Mouse (Mus musculus): ENCODE measurements around the gene Mettl9. TPM values are rescaled to one million over a fixed set of nuclear protein-coding genes. Genes with fewer than 3 reads are reported as not detected.

Gene Mettl9
- total and polyA plus RNA-seq, 3 experiments, result 25.8 to 75.0 (median 44.3) TPM

- in situ Hi-C loops (cut with MboI; ENCODE audit: low pct_ligation_motif_present, low pct_unique_long_range_greater_than_20kb, low sequenced_read_pairs) (no loop called here), dilution Hi-C loops (cut with MboI; ENCODE audit: extremely low pct_ligation_motif_present, extremely low pct_unique_long_range_greater_than_20kb, low sequenced_read_pairs) (no loop called here)
- DNase-seq (ENCODE audit: extremely low read depth), result no peak
These were observed 11.6 kb downstream of the Mettl9 start for GRCm38 (mm10) chr7:121045671-121046453.

GRCm38 (mm10) chr7:121047624-121048023, 13.4 kb downstream of the Mettl9 start:
- Histone ChIP-seq H3K27me3 (replicated peaks) (no peaks in the 10 kb centered on the region), H3K4me2 (ENCODE audit: insufficient read depth, low read depth, poor library complexity, severe bottlenecking) (no peak overlapping the region), H3K27ac (ENCODE audit: insufficient read depth, low read depth) (no peak overlapping the region), H3K9ac (ENCODE audit: insufficient read depth, low read depth) (no peak overlapping the region), H3K4me3 (replicated peaks in 1 of 3; ENCODE audit: low read depth in 2 of 3, low read length in 2 of 3, poor library complexity in 1 of 3) (no peak overlapping the region), H3K36me3 (replicated peaks in 1 of 2; ENCODE audit: control insufficient read depth in 1 of 2, insufficient read depth in 1 of 2, low read length in 1 of 2) (peaks cover 10 to 53% of the 10 kb centered on the region in 2 experiments), H3K4me1 (ENCODE audit: control insufficient read depth in 1 of 2, insufficient read depth in 2 of 2) (no peaks in the 10 kb centered on the region), H3K9me3 (replicated peaks; ENCODE audit: low read length) (no peaks in the 10 kb centered on the region), H3K79me2 (replicated peaks; ENCODE audit: control insufficient read depth, extremely low read depth, insufficient read depth, poor library complexity, severe bottlenecking) (peaks cover 19% of the 10 kb centered on the region)
- in situ Hi-C loops (cut with MboI; ENCODE audit: low pct_ligation_motif_present, low pct_unique_long_range_greater_than_20kb, low sequenced_read_pairs), result no loop called here
- dilution Hi-C loops (cut with MboI; ENCODE audit: extremely low pct_ligation_motif_present, extremely low pct_unique_long_range_greater_than_20kb, low sequenced_read_pairs), result no loop called here
- DNase-seq (ENCODE audit: extremely low read depth), result no peak
- TF ChIP-seq POLR2A (IDR thresholded peaks at IDR 0.05; ENCODE audit: low read depth, low read length), result no peak
- TF ChIP-seq USF2 (conservative IDR thresholded peaks at IDR 0.05; ENCODE audit: low read depth, low read length), result no peak
- no peak for TF ChIP-seq MXI1 (IDR thresholded peaks at IDR 0.05; ENCODE audit: low read depth, low read length)
- no peak for TF ChIP-seq ZMIZ1 (IDR thresholded peaks at IDR 0.05; ENCODE audit: low read depth, low read length)
- no peak for TF ChIP-seq USF1 (IDR thresholded peaks at IDR 0.05; ENCODE audit: low read depth, low read length)
- no peak for TF ChIP-seq MAX (IDR thresholded peaks at IDR 0.05; ENCODE audit: low read length)
- TF ChIP-seq ELF1 (IDR thresholded peaks at IDR 0.05; ENCODE audit: low read depth, low read length), result no peak
- TF ChIP-seq GABPA (IDR thresholded peaks at IDR 0.05; ENCODE audit: insufficient replicate concordance, low read depth, low read length), result no peak
- no peak for TF ChIP-seq E2F4 (IDR thresholded peaks at IDR 0.05; ENCODE audit: insufficient replicate concordance, low read depth, low read length)
- TF ChIP-seq ZNF384 (IDR thresholded peaks at IDR 0.05; ENCODE audit: low read depth, low read length), result no peak
- no peak for TF ChIP-seq KAT2A (IDR thresholded peaks at IDR 0.05; ENCODE audit: insufficient replicate concordance, low read length)
- TF ChIP-seq ZKSCAN1 (IDR thresholded peaks at IDR 0.05; ENCODE audit: borderline replicate concordance, low read depth, low read length), result no peak
- TF ChIP-seq TCF12 (IDR thresholded peaks at IDR 0.05; ENCODE audit: low read depth, low read length), result no peak

More at GRCm38 (mm10) chr7:121045671-121046453, 11.6 kb downstream of the Mettl9 start:
- peaks cover 3 to 40% of the 10 kb centered on the region in 2 experiments for H3K36me3 ChIP-seq (replicated peaks in 1 of 2; ENCODE audit: control insufficient read depth in 1 of 2, insufficient read depth in 1 of 2, low read length in 1 of 2)
- H3K4me2 ChIP-seq (ENCODE audit: insufficient read depth, low read depth, poor library complexity, severe bottlenecking), result no peak overlapping the region
- no peak for TF ChIP-seq UBTF (IDR thresholded peaks at IDR 0.05; ENCODE audit: low read depth, low read length)
- TF ChIP-seq RAD21 (IDR thresholded peaks at IDR 0.05; ENCODE audit: low read depth, low read length), result no peak
- no peak for TF ChIP-seq ZC3H11A (IDR thresholded peaks at IDR 0.05; ENCODE audit: low read depth, low read length)
- TF ChIP-seq MXI1 (IDR thresholded peaks at IDR 0.05; ENCODE audit: low read depth, low read length), result no peak
- no peak for TF ChIP-seq SMC3 (IDR thresholded peaks at IDR 0.05; ENCODE audit: low read depth, low read length)
- no peak for TF ChIP-seq CHD2 (IDR thresholded peaks at IDR 0.05; ENCODE audit: low read length)
- H3K4me3 ChIP-seq (replicated peaks in 1 of 3; ENCODE audit: low read depth in 2 of 3, low read length in 2 of 3, poor library complexity in 1 of 3), result no peak overlapping the region
- H3K9ac ChIP-seq (ENCODE audit: insufficient read depth, low read depth), result no peak overlapping the region
- H3K79me2 ChIP-seq (replicated peaks; ENCODE audit: control insufficient read depth, extremely low read depth, insufficient read depth, poor library complexity, severe bottlenecking), result peaks cover 28% of the 10 kb centered on the region
- peaks cover 0 to 2% of the 10 kb centered on the region in 2 experiments; a peak in 1 of 4 replicates for H3K4me1 ChIP-seq (ENCODE audit: control insufficient read depth in 1 of 2, insufficient read depth in 2 of 2)
- H3K9me3 ChIP-seq (replicated peaks; ENCODE audit: low read length), result no peaks in the 10 kb centered on the region
- H3K27ac ChIP-seq (ENCODE audit: insufficient read depth, low read depth), result no peak overlapping the region
- H3K27me3 ChIP-seq (replicated peaks), result no peaks in the 10 kb centered on the region
